Mouse (Mus musculus) ovary, adult 18-20 months (tissue): ENCODE measurements around the gene Tmem160.

ENCODE experiments used
- DNase-seq: peaks from one replicate; pipeline ENCODE4 v3.0.0; 2022; ENCODE audit warnings: low spot score, mixed read lengths

Gene Tmem160

GRCm38 (mm10) chr7:16441241-16441640, 11.3 kb upstream of the Tmem160 start:
- no peak for DNase-seq

GRCm38 (mm10) chr7:16451656-16452055, 923 bp upstream of the Tmem160 start:
- no peak for DNase-seq

- DNase-seq: no peak
Measured at GRCm38 (mm10) chr7:16453118-16453711, 636 bp downstream of the Tmem160 start.

- no peak for DNase-seq
Measured at GRCm38 (mm10) chr7:16455016-16455415, 2.4 kb downstream of the Tmem160 start.

- no peak for DNase-seq
Measured at GRCm38 (mm10) chr7:16456289-16456688, 3.7 kb downstream of the Tmem160 start.

- DNase-seq: no peak
Measured at GRCm38 (mm10) chr7:16460566-16460965, 8.0 kb downstream of the Tmem160 start.

- DNase-seq: no peak
Measured at GRCm38 (mm10) chr7:16461151-16461550, 8.6 kb downstream of the Tmem160 start.

GRCm38 (mm10) chr7:16461705-16462104, 9.1 kb downstream of the Tmem160 start:
- no peak for DNase-seq

- peak; percentile 31 for DNase-seq
Measured at GRCm38 (mm10) chr7:16463214-16463613, 10.6 kb downstream of the Tmem160 start.

GRCm38 (mm10) chr7:16465160-16465559, 12.6 kb downstream of the Tmem160 start:
- no peak for DNase-seq

GRCm38 (mm10) chr7:16465568-16465967, 13.0 kb downstream of the Tmem160 start:
- no peak for DNase-seq

- no peak for DNase-seq
Measured at GRCm38 (mm10) chr7:16466565-16466964, 14.0 kb downstream of the Tmem160 start.

GRCm38 (mm10) chr7:16468115-16468514, 15.5 kb downstream of the Tmem160 start:
- DNase-seq: no peak

GRCm38 (mm10) chr7:16471549-16471948, 19.0 kb downstream of the Tmem160 start:
- no peak for DNase-seq

GRCm38 (mm10) chr7:16472116-16472709, 19.6 kb downstream of the Tmem160 start:
- DNase-seq: no peak

GRCm38 (mm10) chr7:16473847-16474246, 21.3 kb downstream of the Tmem160 start:
- DNase-seq: no peak

GRCm38 (mm10) chr7:16474445-16474844, 21.9 kb downstream of the Tmem160 start:
- DNase-seq: no peak

GRCm38 (mm10) chr7:16475321-16475720, 22.7 kb downstream of the Tmem160 start:
- DNase-seq: no peak

- DNase-seq: no peak
Measured at GRCm38 (mm10) chr7:16475764-16476599, 23.4 kb downstream of the Tmem160 start.

- DNase-seq: no peak
Measured at GRCm38 (mm10) chr7:16476600-16476989, 24.0 kb downstream of the Tmem160 start.

- DNase-seq: no peak
Measured at GRCm38 (mm10) chr7:16477628-16478027, 25.0 kb downstream of the Tmem160 start, which contains the start of gene Npas1. Gene Npas1 (minus strand): TSS chr7:16477728.

GRCm38 (mm10) chr7:16488816-16489215, 36.2 kb downstream of the Tmem160 start:
- DNase-seq: no peak

GRCm38 (mm10) chr7:16489948-16490347, 37.4 kb downstream of the Tmem160 start:
- no peak for DNase-seq
